Mouse (Mus musculus) heart, adult 18-20 months (tissue): ENCODE data around the gene Synpr. TPM values are rescaled to one million over a fixed set of nuclear protein-coding genes. Genes with fewer than 3 reads are reported as not detected.
"Not testable (repeated sequence)": the region's sequence is repeated elsewhere in the genome, so short reads cannot be mapped to it uniquely, and the experiment has no call there.

Source experiments
- DNase-seq, 2 experiments: peaks; one replicate each; pipeline ENCODE4 v3.0.0; 2021 to 2022; ENCODE audit warnings: mixed read lengths in 1 of 2
- long read RNA-seq, 2 experiments: library from polyadenylated mRNA; stranded (forward); transcript quantifications; one replicate each; pipeline ENCODE4 v2.0.0; 2021
- total RNA-seq, 2 experiments: library from RNA; stranded (reverse); gene quantifications; 2 replicates each; pipeline ENCODE4 v1.2.3; 2021

Gene Synpr
- under 1 TPM; 0.15 to 0.42 TPM for total RNA-seq
- long read RNA-seq, experiment 1, result 0 reads
- long read RNA-seq, experiment 2, result 0 reads

DNA sequence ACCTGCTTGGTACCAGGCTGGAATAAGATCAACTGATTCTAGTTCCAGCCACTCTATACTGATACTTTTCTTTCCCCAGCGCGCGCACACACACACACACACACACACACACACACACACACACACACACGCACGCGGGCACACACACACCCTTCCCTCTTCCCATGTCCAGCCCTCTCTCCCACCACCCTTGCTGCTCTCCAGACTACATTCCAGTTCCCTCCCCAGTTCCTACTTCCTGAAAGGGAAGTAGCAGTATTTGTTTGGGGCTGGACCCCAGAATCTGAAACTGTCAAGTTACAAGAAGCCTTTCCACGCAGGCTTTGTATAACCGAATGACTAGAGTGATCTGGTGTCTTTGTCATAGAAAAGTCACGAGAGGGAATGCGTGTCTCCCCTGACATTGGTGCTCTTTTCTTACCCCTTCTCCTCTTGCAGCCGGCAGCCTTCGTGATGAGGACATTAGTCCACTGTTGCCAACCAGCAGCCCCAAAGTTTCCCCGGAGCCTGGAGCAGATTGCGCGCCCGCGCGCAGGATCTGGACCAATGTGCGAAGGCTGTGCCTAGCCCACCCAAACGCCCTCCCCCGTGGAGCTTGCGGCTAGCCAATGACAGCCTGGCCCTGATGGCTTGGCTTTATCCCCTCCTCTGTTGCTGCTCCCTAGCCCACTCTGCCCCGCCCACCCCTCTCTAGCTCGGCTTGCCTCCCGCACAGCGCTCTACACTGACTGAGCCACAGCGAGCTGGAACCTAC, at the start of gene Synpr:
Synpr (plus strand) TSS at position 690 of the 754 bp plus-strand sequence.
- DNase-seq, result no peak

- peak in 1 of 2 experiments; percentile 37 for DNase-seq
These were observed 47.7 kb upstream of the Synpr start for GRCm38 (mm10) chr14:13236929-13237328.

DNA sequence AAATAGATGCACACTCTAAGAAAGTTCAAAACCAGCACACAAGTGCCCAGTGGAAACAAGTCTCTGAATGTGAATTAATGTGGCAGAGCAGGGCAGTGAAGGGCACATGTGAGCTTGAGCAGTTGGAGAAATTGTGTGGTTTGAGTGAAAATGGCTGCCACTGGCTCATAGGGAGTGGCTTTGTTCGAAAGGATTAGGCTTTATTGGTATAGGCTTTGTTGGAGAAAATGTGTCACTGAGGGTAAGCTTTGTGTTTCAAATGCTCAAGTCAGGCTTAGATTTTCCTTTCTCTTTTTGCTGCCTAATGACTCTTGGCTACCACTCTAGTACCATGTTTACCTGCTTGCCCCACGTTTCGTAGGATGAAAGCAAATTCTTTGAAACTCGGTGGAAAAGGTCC, 37.1 kb upstream of the Synpr start:
- no peak for DNase-seq

GRCm38 (mm10) chr14:13249361-13249760, 35.2 kb upstream of the Synpr start:
- DNase-seq, result no peak

GRCm38 (mm10) chr14:13252594-13252993, 32.0 kb upstream of the Synpr start:
- no peak for DNase-seq

GRCm38 (mm10) chr14:13254741-13255140, 29.8 kb upstream of the Synpr start:
- not testable (repeated sequence) for DNase-seq

GRCm38 (mm10) chr14:13262406-13262805, 22.2 kb upstream of the Synpr start:
- DNase-seq, result no peak

DNA sequence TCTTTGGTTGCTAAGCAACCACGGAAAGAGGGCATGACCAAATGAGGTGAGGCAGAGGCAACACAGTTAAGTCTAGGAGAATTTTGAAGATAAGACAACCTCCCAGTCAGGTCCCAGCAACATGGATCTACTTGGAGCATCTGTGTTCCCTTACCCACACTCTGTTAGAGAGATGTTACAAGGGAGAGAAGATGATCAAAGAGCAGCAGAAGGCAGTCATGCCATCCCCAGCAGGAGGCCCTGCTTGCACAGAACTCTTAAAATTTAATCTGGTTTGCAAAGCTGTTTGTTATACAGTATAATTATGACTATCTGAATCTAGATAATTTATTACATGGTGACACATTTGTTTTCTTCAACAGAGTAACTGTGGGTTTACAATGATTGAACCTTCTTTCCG, 18.2 kb upstream of the Synpr start:
- DNase-seq, result no peak

DNA sequence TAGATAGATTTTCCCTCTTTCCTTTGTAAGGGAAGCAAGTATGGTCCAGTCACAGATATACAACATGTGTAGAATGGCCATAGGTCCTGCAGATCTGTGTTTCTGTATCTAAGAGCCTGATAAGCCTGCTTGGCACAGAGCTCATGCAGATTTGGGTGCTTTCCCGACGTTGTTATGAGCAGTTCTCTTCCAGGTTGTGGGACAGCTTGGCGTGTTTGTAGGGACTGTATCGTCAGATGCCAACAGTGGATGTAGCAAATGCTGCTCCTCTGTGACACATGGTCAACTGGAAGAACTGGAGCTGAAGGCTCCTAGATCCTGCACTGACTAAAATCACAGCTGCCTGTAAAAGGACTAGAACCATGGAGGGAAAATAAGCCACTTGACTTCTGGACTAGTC, 17.4 kb upstream of the Synpr start:
- DNase-seq, result no peak

DNA sequence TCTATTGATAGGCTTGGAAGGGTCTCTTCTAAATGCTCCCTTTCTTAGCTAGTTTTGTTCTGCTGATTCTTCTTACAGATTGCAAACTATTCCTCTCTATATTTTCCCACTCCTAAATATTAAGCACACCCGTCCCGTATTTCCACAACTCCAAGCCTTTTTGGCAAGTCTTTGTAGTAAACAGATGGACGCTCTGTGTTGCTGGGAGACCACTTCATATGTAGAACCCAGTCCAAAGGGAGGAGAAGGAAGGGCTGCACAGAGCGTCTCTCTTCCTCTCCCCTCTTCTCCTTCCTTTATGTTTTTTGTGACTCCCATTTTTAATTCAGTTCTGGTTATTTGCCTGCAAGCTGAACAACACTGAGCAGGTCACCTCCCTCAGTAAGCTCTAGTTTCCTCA, 1.4 kb upstream of the Synpr start:
- DNase-seq, result no peak

DNA sequence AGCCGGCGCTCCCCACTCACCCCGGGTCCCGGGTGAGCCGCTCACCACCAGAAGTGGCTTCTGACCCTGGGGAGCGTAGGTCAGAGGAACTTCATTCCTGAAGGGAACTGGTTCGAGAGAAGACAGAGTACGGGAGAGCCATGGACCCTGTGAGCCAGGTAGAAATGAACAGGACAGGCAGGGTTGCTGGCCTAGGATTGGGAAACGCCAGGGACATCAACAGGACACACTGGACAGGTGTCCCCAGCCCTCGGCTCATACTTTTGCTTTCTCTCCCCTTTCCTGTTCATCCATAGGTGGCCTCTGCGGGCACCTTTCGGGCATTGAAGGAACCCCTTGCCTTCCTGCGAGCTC, 242 bp downstream of the Synpr start:
- no peak for DNase-seq

- no peak for DNase-seq
These were observed 956 bp downstream of the Synpr start for GRCm38 (mm10) chr14:13285341-13286130.

GRCm38 (mm10) chr14:13294200-13294599, 9.6 kb downstream of the Synpr start:
- DNase-seq, result no peak

GRCm38 (mm10) chr14:13314323-13314722, 29.7 kb downstream of the Synpr start:
- DNase-seq, result no peak

DNA sequence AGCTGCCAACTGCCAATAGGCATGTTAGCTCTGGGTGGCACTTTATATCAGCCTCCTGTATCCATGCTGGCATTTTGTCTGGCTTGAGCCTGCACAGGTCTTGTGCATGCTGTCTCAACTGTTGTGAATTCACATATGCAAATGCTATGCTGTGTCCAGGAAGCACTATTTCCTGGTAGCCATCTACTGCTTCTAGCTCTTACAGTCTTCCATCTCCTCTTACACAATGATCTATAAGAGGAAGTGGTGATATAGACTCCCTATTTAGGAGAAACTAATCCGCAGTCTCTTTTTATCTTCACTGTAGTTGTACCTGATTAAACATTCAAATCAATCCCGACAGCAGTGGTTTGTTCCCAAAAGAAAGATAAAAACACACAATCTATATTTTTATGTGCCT, 43.9 kb downstream of the Synpr start:
- no peak for DNase-seq

DNA sequence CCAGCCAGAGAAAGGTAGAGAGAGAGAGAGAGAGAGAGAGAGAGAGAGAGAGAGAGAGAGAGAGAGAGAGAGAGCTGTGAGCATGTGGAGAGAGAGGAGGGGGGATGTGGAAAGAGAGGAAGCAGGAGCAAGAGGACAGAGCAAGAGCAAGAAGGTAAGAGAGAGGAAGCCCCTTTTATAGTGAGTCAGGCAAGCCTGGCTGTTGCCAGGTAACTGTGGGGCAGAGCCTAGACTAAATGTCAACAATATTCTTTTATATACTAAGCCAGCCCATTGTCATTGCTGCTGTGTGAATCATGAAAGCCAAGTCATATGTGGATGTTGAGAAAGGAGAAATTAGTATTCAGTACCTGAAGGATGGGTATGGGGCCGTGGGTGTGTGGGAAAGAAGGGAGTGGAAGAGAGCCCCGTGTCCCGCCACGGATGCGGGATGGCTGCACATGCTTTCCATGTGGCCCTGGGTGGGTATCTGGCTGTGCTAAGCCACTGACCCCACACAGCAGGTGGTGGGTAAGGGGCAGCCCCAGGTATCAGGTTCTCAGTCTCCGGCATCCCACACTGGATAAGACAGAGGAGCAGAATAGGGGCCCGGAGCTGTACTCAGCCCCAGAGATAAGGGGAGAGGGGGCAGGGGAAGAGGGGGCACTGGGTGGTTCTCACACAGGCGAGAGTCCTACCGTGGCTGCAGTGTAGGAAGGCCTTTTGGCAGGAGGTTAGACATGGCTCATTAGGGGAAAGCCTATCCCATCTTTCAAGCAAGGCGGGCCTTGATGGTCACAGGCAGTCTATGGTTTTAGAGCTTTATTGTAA, 48.1 kb downstream of the Synpr start:
- DNase-seq, result no peak

- DNase-seq, result no peak
These were observed 48.8 kb downstream of the Synpr start for GRCm38 (mm10) chr14:13333372-13333771.

DNA sequence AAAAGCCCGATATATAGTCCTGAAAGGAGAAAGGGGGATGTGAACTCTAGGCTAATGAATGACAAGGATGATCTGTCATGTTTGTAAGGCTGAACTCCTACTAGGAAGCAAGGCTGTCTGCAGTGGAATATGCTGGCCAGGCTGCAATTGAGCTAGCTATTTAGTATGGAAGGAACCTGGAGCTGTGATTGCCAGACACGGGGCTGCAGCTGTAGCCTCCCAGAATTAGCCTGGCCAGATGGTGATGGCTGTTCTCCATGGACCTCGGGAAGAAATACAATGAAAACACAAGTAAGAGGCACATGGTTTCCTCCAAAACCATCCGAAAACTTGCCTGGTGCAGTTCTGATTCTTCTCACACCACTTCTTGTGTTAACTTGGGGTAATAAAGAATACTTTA, 51.6 kb downstream of the Synpr start:
- DNase-seq, result no peak

- DNase-seq, result no peak
These were observed 56.1 kb downstream of the Synpr start for GRCm38 (mm10) chr14:13340688-13341087.

GRCm38 (mm10) chr14:13344240-13344639, 59.7 kb downstream of the Synpr start:
- no peak for DNase-seq

DNA sequence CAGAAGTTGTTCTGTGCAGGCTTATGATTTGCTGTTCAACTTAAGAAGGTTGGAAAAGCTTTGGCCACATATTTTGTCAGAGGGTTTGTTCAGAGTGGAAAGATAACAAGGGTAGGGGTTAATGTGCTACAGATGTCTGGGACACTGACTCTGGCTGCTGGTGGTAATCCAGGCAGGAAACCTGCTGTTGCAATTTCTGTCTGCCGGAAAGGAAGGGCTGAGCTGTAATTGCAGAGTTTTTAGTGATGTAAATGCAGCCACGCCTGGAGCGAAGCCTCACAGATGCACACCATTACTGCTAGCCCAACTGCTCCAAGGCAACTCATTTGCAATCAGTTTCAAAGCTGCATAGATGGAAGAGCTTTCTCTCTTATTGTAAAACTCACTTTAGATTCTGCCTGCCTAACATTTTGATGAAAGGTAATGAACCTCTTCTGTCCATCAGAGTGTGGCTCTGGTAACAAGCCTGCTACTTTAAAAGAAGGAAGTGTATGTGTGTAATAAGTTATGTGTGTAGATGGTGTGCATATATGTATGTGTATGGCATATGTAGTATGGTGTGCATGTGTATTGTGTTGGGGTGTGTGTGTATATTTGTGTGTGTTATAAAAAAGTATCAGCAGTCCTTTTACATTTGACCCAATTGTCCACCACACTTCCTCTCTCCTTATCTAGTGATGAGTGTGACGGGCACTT, 64.7 kb downstream of the Synpr start:
- DNase-seq, result peak in 1 of 2 experiments; percentile 6

- peak in 1 of 2 experiments; percentile 23 for DNase-seq
These were observed 69.6 kb downstream of the Synpr start for GRCm38 (mm10) chr14:13354154-13354553.
